Mouse (Mus musculus) ZHBTc4 (cell line): ENCODE results near the gene Gm10277.

ENCODE experiments used
- DNase-seq: peaks from one replicate; pipeline ENCODE4 v3.0.0-alpha.2; 2011; ENCODE audit warnings: low read depth, low spot score

Gm10277 gene

GRCm38 (mm10) chr11:77800869-77801701, 13.5 kb upstream of the Gm10277 start:
- DNase-seq, result peak; percentile 59

GRCm38 (mm10) chr11:77800491-77800868, 12.9 kb upstream of the Gm10277 start:
- DNase-seq, result no peak

GRCm38 (mm10) chr11:77795216-77795615, 7.7 kb upstream of the Gm10277 start:
- DNase-seq, result no peak

GRCm38 (mm10) chr11:77793238-77793930, 5.8 kb upstream of the Gm10277 start:
- DNase-seq, result peak; percentile 96

- no peak for DNase-seq
These were observed 5.0 kb upstream of the Gm10277 start for GRCm38 (mm10) chr11:77792566-77792909.

GRCm38 (mm10) chr11:77791752-77792565, 4.4 kb upstream of the Gm10277 start:
- no peak for DNase-seq

- DNase-seq, result no peak
These were observed 3.7 kb upstream of the Gm10277 start for GRCm38 (mm10) chr11:77791241-77791727.

GRCm38 (mm10) chr11:77790286-77790685, 2.7 kb upstream of the Gm10277 start:
- DNase-seq, result no peak

- DNase-seq, result no peak
These were observed 2.0 kb upstream of the Gm10277 start for GRCm38 (mm10) chr11:77789512-77789911.

GRCm38 (mm10) chr11:77785768-77786561, 1.6 kb downstream of the Gm10277 start:
- peak; percentile 95 for DNase-seq

- peak; percentile 94 for DNase-seq
These were observed 2.2 kb downstream of the Gm10277 start for GRCm38 (mm10) chr11:77785396-77785767.

- no peak for DNase-seq
These were observed 2.7 kb downstream of the Gm10277 start for GRCm38 (mm10) chr11:77784894-77785293.

- no peak for DNase-seq
These were observed 3.5 kb downstream of the Gm10277 start for GRCm38 (mm10) chr11:77783747-77784646.

- DNase-seq, result no peak
These were observed 4.3 kb downstream of the Gm10277 start for GRCm38 (mm10) chr11:77783211-77783746.

GRCm38 (mm10) chr11:77782104-77782815, 5.3 kb downstream of the Gm10277 start:
- DNase-seq, result no peak

GRCm38 (mm10) chr11:77781088-77781487, 6.5 kb downstream of the Gm10277 start:
- no peak for DNase-seq

- no peak for DNase-seq
These were observed 8.3 kb downstream of the Gm10277 start for GRCm38 (mm10) chr11:77779240-77779639.

- DNase-seq, result no peak
These were observed 9.6 kb downstream of the Gm10277 start for GRCm38 (mm10) chr11:77777937-77778336.

GRCm38 (mm10) chr11:77777436-77777835, 10.1 kb downstream of the Gm10277 start:
- no peak for DNase-seq
